Mouse (Mus musculus) neutrophil, adult 59 days (primary cell): Measurements from ENCODE around the gene Vmn1r67. TPM values are rescaled to one million over a fixed set of nuclear protein-coding genes. Genes with fewer than 3 reads are reported as not detected.

Source experiments
- total RNA-seq, 2 experiments: library from RNA; stranded (reverse); gene quantifications; 1 replicate in 1 of 2; 2 replicates in 1 of 2; pipeline ENCODE4 v1.2.4; 2023

The Vmn1r67 gene
- not detected for total RNA-seq

DNA sequence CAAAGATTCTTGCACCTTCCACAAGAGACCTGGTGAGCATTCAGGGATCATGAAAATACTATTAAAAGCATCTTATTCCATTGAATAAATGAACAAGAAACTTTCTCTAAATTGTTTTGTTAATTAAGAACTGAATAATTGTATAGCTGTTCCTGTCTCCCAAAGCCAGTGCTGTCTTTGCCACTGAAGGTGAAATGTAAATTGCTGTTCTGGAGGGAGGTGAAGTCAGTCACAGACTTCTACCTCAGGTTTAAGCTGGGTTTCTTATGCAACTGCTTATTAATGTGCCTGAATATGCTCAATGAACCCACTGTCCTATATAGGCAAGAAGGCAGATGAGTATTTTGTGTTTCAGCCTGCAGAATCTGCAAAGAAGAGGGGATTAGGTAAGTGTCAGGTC lies at the start of gene Vmn1r67:
TSS of gene Vmn1r67 (plus strand) at position 301 of the 400 bp plus-strand sequence.

DNA sequence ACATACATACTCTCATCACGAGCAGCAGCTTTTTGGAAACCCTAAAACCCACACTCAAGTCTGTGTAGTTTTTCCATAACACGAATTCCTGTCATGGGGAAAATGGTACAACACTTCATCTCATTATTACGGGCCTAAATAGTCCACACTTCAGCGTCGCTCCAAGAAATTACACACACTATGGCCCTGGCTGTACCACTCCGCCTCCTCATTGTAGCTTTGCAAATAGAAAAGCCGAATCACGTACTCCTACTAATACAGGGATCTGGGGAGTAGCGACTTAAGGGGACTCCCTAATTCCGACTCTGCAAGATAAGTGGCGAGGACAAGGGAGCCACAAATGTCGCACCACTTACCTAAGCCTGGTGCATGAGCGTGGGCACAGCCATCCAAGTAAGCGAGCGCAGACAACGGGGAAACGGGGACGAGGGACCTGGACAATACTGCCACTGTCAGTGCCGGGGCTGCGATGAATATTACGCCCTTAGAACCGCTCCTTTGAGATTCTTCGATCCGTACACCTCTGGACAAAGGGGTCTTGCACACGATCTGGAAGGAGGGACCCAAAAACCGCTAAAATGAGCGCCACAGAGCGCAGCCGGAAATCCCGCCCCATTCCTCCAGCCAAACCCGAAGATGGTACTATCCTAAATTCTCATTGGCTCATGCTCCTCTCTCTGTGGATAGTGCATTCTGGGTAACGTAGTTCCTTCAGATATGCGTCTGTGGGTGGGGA lies 51.8 kb downstream of the Vmn1r67 start, which contains the start of gene Zik1:
TSS of gene Zik1 (minus strand) at position 609 of the 736 bp plus-strand sequence.

Other genes starting within 250 kb of the Vmn1r67 start
- gene Vmn1r66, start 165.3 kb upstream of the Vmn1r67 start, total RNA-seq, result not detected
- under 1 TPM; 0.31 to 0.49 TPM for gene Zik1, start 52.1 kb downstream of the Vmn1r67 start, total RNA-seq
- not detected for gene Vmn1r68, start 115.2 kb downstream of the Vmn1r67 start, total RNA-seq
- not detected for gene Vmn1r69, start 170.3 kb downstream of the Vmn1r67 start, total RNA-seq
- not detected for gene Vmn1r70, start 188.2 kb downstream of the Vmn1r67 start, total RNA-seq
- gene Nlrp4b, start 244.5 kb downstream of the Vmn1r67 start, total RNA-seq, result not detected